Mouse (Mus musculus) layer of hippocampus, adult 6 months (tissue): ENCODE results near the gene Fev. TPM values are rescaled to one million over a fixed set of nuclear protein-coding genes. Genes with fewer than 3 reads are reported as not detected.

Source experiments
- long read RNA-seq, 2 experiments: library from polyadenylated mRNA; unstranded; transcript quantifications; one replicate each; pipeline ENCODE4 v2.0.0; 2019 to 2020
- microRNA-seq: library from miRNA; unstranded; fragments of <30 nt; microRNA quantifications from one replicate; pipeline ENCODE4 v1.2.0, GENCODE M21; 2020
- polyA plus RNA-seq: library from polyadenylated mRNA; unstranded; fragments of <200 nt; fragmentation: Nextera tagmentation; gene quantifications from 2 replicates; pipeline ENCODE4 v1.2.3, GENCODE M21; 2021

The Fev gene
- 0.16 TPM in 1 of 2 replicates, not detected in the other for polyA plus RNA-seq
- long read RNA-seq, experiment 1 = 0 reads
- long read RNA-seq, experiment 2, partial matches to known transcripts = 1 of 1 reads
- long read RNA-seq, experiment 2, other reads (novel, unspliced or antisense) = 0 of 1 reads

GRCm38 (mm10) chr1:74885369-74886042, at the start of gene Fev:
TSS of gene Fev (minus strand) at chr1:74885419.

GRCm38 (mm10) chr1:74893134-74893855, 8.1 kb upstream of the Fev start, which contains the start of gene Cryba2:
TSS of gene Cryba2 (minus strand) at chr1:74893143.

GRCm38 (mm10) chr1:74854306-74855056, 30.7 kb downstream of the Fev start, which contains the start of gene Cdk5r2:
TSS of gene Cdk5r2 (plus strand) at chr1:74854934.

Small RNA genes lying within 50 kb of the gene (microRNA-seq; reads per million reads assigned to microRNA genes)
- 410 reads per million, percentile 72 among the genes with 10 or more reads in this experiment for gene Mir375

Other genes with a start within 250 kb of the Fev start
- 2.1 and 2.3 TPM in 2 replicates for gene Ttll4, start 223.7 kb downstream of the Fev start, polyA plus RNA-seq
- 3.0 and 3.5 TPM in 2 replicates for gene Cyp27a1, start 171.8 kb downstream of the Fev start, polyA plus RNA-seq
- gene Prkag3, start 136.2 kb downstream of the Fev start, polyA plus RNA-seq = not detected in 2 replicates
- gene Wnt6, start 113.5 kb downstream of the Fev start, polyA plus RNA-seq = 0.54 TPM in 1 of 2 replicates, not detected in the other
- gene Wnt10a, start 93.9 kb downstream of the Fev start, polyA plus RNA-seq = 4.4 and 6.7 TPM in 2 replicates
- 6.0 and 7.0 TPM in 2 replicates for gene Cdk5r2, start 30.5 kb downstream of the Fev start, polyA plus RNA-seq
- gene Cryba2, start 7.7 kb upstream of the Fev start, polyA plus RNA-seq = 0.35 and 0.65 TPM in 2 replicates
- 0.83 and 1.5 TPM in 2 replicates for gene Cfap65, start 50.2 kb upstream of the Fev start, polyA plus RNA-seq
- gene Ihh, start 66.3 kb upstream of the Fev start, polyA plus RNA-seq = 0.14 TPM in 1 of 2 replicates, not detected in the other
- 3.3 and 3.6 TPM in 2 replicates for gene Nhej1, start 239.8 kb upstream of the Fev start, polyA plus RNA-seq
- gene Slc23a3, start 248.5 kb upstream of the Fev start, polyA plus RNA-seq = 1.0 and 1.5 TPM in 2 replicates